Mouse (Mus musculus) G1E (cell line): ENCODE data around the gene Gpr15. TPM values are rescaled to one million over a fixed set of nuclear protein-coding genes. Genes with fewer than 3 reads are reported as not detected.

ENCODE experiments used
- ATAC-seq: 2 replicates; pipeline ENCODE4 v1.8.0; 2016; ENCODE audit warnings: mild to moderate bottlenecking; ENCODE audit not compliant: insufficient number of reproducible peaks, poor library complexity, low FRiP score, severe bottlenecking; ENCODE audit errors: extremely low read depth
- DNase-seq: peaks from one replicate; pipeline ENCODE4 v3.0.0; 2012; ENCODE audit warnings: low spot score
- H3K27me3 ChIP-seq: 2 replicates; pipeline ENCODE4 v1.6.1; 2012; ENCODE audit warnings: mild to moderate bottlenecking, low read length, inconsistent platforms; ENCODE audit not compliant: insufficient read depth
- H3K36me3 ChIP-seq: replicated peaks from 2 replicates; pipeline ENCODE3; 2012; ENCODE audit warnings: mild to moderate bottlenecking, inconsistent platforms
- H3K4me1 ChIP-seq: 2 replicates; pipeline ENCODE4 v1.6.1; 2012; ENCODE audit warnings: low read depth, low read length, inconsistent platforms, mixed read lengths; ENCODE audit not compliant: insufficient read depth
- H3K4me3 ChIP-seq: 2 replicates; pipeline ENCODE4 v1.5.1; 2012; ENCODE audit warnings: low read depth, mild to moderate bottlenecking, inconsistent platforms, low read length, moderate library complexity, mixed read lengths
- H3K9me3 ChIP-seq: replicated peaks from 2 replicates; pipeline ENCODE4 v1.6.1; 2012; ENCODE audit warnings: inconsistent platforms
- CTCF ChIP-seq: IDR thresholded peaks from 2 replicates; pipeline ENCODE4 v1.5.1; 2012; ENCODE audit warnings: low read depth, low read length, inconsistent platforms, mixed read lengths
- GATA1 ChIP-seq: IDR thresholded peaks from 2 replicates; pipeline ENCODE4 v1.6.1; 2012; ENCODE audit warnings: borderline replicate concordance, low read length, inconsistent platforms, mixed read lengths
- GATA2 ChIP-seq: IDR thresholded peaks from 2 replicates; pipeline ENCODE4 v1.6.1; 2012; ENCODE audit warnings: low read depth, low read length, inconsistent platforms, borderline replicate concordance
- POLR2AphosphoS5 ChIP-seq: IDR thresholded peaks from 2 replicates; pipeline ENCODE4 v1.6.1; 2012; ENCODE audit warnings: low read depth, low read length, inconsistent platforms; ENCODE audit not compliant: insufficient replicate concordance
- TAL1 ChIP-seq: conservative IDR thresholded peaks from 2 replicates; pipeline ENCODE4 v1.6.1; 2012; ENCODE audit warnings: low read depth, low read length, inconsistent platforms, mixed read lengths
- polyA plus RNA-seq: library from polyadenylated mRNA; stranded (reverse); fragments of >175 nt; gene quantifications from 2 replicates; pipeline ENCODE4 v1.2.3, GENCODE M21; 2012
- total RNA-seq, 2 experiments: library from RNA; stranded (forward) in 1 of 2; stranded (reverse) in 1 of 2; fragments of 200-1000 nt in 1 of 2; fragments of >200 nt in 1 of 2; fragmentation: Nextera tagmentation in 1 of 2; gene quantifications; 2 replicates each; pipeline ENCODE4 v1.2.3; 2014 to 2017

Gpr15 gene
- total and polyA plus RNA-seq, 3 experiments = 0.11 TPM; not detected in 2

GRCm38 (mm10) chr16:58703382-58704124 is 15.3 kb downstream of the Gpr15 start:
- ATAC-seq (no peak), DNase-seq (no peak)
- Histone ChIP-seq H3K4me1 (peaks cover 4% of the 10 kb centered on the region), H3K27me3 (0 out of 2 replicates have a peak, but pooled peaks cover 6% of the 10 kb centered on the region), H3K4me3 (no peak overlapping the region), H3K36me3 (no peaks in the 10 kb centered on the region), H3K9me3 (no peaks in the 10 kb centered on the region)
- no peak for TF ChIP-seq GATA1
- no peak for TF ChIP-seq CTCF
- TF ChIP-seq TAL1 = no peak
- no peak for TF ChIP-seq POLR2AphosphoS5

GRCm38 (mm10) chr16:58702329-58702932 is 16.4 kb downstream of the Gpr15 start:
- TF ChIP-seq POLR2AphosphoS5 = no peak
- no peak for TF ChIP-seq CTCF
- no peak for TF ChIP-seq GATA2
- TF ChIP-seq TAL1 = no peak
- no peak for TF ChIP-seq GATA1
- DNase-seq (no peak), ATAC-seq (no peak)
- H3K36me3 ChIP-seq = no peaks in the 10 kb centered on the region
- H3K27me3 ChIP-seq = 0 out of 2 replicates have a peak, but pooled peaks cover 6% of the 10 kb centered on the region
- H3K9me3 ChIP-seq = no peaks in the 10 kb centered on the region
- H3K4me3 ChIP-seq = no peak overlapping the region
- peaks cover 3% of the 10 kb centered on the region for H3K4me1 ChIP-seq

GRCm38 (mm10) chr16:58701779-58702178 is 17.1 kb downstream of the Gpr15 start:
- Histone ChIP-seq H3K4me1 (peaks cover 2% of the 10 kb centered on the region; the same call in 1 of the 2 replicates), H3K27me3 (0 out of 2 replicates have a peak, but pooled peaks cover 6% of the 10 kb centered on the region), H3K4me3 (no peak overlapping the region), H3K36me3 (no peaks in the 10 kb centered on the region), H3K9me3 (no peaks in the 10 kb centered on the region)
- ATAC-seq (no peak), DNase-seq (no peak)
- no peak for TF ChIP-seq TAL1
- no peak for TF ChIP-seq POLR2AphosphoS5
- TF ChIP-seq GATA2 = no peak
- no peak for TF ChIP-seq GATA1
- no peak for TF ChIP-seq CTCF

- H3K4me1 ChIP-seq = peaks cover 2% of the 10 kb centered on the region; the same call in 1 of the 2 replicates
- ATAC-seq (no peak), DNase-seq (no peak)
- no peak for TF ChIP-seq POLR2AphosphoS5
- no peak for TF ChIP-seq TAL1
- TF ChIP-seq CTCF = no peak
- no peak for TF ChIP-seq GATA2
- TF ChIP-seq GATA1 = no peak
- H3K4me3 ChIP-seq = no peak overlapping the region
- H3K27me3 ChIP-seq = 0 out of 2 replicates have a peak, but pooled peaks cover 6% of the 10 kb centered on the region
- H3K9me3 ChIP-seq = no peaks in the 10 kb centered on the region
- no peaks in the 10 kb centered on the region for H3K36me3 ChIP-seq
Observed at GRCm38 (mm10) chr16:58700816-58701424, 17.9 kb downstream of the Gpr15 start.

- Histone ChIP-seq H3K4me1 (peaks cover 2% of the 10 kb centered on the region; the same call in 1 of the 2 replicates), H3K9me3 (no peaks in the 10 kb centered on the region), H3K27me3 (0 out of 2 replicates have a peak, but pooled peaks cover 6% of the 10 kb centered on the region), H3K4me3 (no peak overlapping the region), H3K36me3 (no peaks in the 10 kb centered on the region)
- DNase-seq = no peak
- no peak for ATAC-seq
- TF ChIP-seq POLR2AphosphoS5 (no peak), GATA1 (no peak), TAL1 (no peak), CTCF (no peak), GATA2 (no peak)
Observed at GRCm38 (mm10) chr16:58700174-58700573, 18.7 kb downstream of the Gpr15 start.

- DNase-seq (no peak), ATAC-seq (no peak)
- Histone ChIP-seq H3K36me3 (no peaks in the 10 kb centered on the region), H3K4me3 (no peak overlapping the region), H3K9me3 (no peaks in the 10 kb centered on the region), H3K27me3 (0 out of 2 replicates have a peak, but pooled peaks cover 4% of the 10 kb centered on the region), H3K4me1 (peaks cover 5% of the 10 kb centered on the region)
- TF ChIP-seq POLR2AphosphoS5 (no peak), CTCF (no peak), TAL1 (no peak), GATA2 (no peak), GATA1 (no peak)
Observed at GRCm38 (mm10) chr16:58697261-58697660, 21.6 kb downstream of the Gpr15 start.
